Mouse (Mus musculus) cerebellum, postnatal 4 days (tissue): ENCODE measurements around the gene Numa1.
"Not testable (repeated sequence)": the region's sequence is repeated elsewhere in the genome, so short reads cannot be mapped to it uniquely, and the experiment has no call there.

Experiments used
- DNase-seq, 2 experiments: peaks; one replicate each; pipeline ENCODE4 v3.0.0; 2022; ENCODE audit warnings: low spot score in 2 of 2, mixed read lengths in 1 of 2

The Numa1 gene

DNA sequence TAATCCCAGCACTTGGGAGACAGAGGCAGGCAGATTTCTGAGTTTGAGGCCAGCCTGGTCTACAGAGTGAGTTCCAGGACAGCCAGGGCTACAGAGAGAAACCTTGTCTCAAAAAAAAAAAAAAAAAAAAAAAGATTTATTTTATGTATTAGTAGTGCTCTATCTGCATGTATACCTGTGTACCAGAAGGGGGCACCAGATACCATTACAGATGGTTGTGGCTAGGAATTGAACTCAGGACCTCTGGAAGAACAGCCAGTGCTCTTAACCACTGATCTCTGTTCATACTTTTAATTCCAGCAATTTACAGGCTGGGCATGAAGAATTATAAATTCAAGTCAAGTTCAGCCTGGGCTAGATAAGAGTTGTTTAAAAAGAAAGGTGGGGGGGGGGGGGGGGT is 114.6 kb downstream of the Numa1 start:
- not testable (repeated sequence) for DNase-seq

DNA sequence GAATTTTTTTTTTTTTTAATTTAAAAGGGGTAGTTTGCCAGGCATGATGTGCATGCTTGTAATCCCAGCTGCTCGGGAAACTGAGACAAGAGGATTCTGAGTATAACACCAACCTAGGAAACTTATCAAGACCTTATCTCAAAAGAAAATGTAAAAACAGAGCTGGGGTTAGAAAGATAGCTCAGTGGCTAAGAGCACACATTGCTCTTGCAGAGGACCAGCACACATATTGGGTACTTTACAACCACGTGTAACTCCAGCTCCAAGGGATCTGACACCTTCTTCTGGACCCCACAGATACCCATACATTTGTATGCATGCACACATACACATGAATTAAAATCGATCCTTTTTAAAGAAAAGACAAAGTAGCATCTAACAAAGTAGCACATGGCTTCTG is 127.4 kb downstream of the Numa1 start:
- DNase-seq: no peak

GRCm38 (mm10) chr7:102062203-102062602 is 128.3 kb downstream of the Numa1 start:
- DNase-seq: no peak

DNA sequence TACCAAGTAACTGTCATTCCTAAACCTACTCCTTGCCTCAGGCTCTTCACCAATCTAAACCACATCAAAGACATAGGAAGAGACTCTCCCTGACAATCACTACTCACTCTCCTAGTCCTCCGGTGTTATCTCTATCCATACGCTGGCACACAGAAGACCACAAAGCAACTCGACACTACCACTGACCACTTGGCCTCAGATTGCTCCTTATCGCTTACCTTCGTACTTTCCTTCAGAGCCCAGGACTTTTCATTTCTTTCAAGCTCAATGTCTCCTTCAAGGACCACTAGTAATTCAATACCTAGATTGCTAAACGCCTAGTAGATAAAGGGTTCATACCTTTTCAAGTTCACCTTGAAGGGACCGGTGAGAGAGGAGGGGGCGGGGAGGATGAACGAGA is 130.0 kb downstream of the Numa1 start:
- DNase-seq: no peak
